ENCODE assay signal across 15 mouse cellular contexts in genomic region chr2:154936106-154936505, GRCm38 (mm10). TPM values are rescaled to one million over a fixed set of nuclear protein-coding genes. Genes with fewer than 3 reads are reported as not detected.
DNase-seq lines count a peak whose midpoint lies in the region; ATAC-seq and TF ChIP-seq lines count a peak whose summit lies in the region.
"Had no signal": no experiment of that assay in that cellular context is flagged by ENCODE, and none has a peak within 500 bp of the region (broad histone marks: within the 10 kb centered on the region; RNA-seq: fewer than 3 reads in every experiment).

No protein-coding gene starts in this region.

- H3K9ac ChIP-seq in lung, postnatal 0 days (replicated peaks; ENCODE audit: low read depth), result no peak overlapping the region
- H3K9ac ChIP-seq: forebrain, embryonic 12.5 days had no signal

- no peaks in the 10 kb centered on the region for H3K9me3 ChIP-seq in heart, embryonic 10.5 days
- no peaks in the 10 kb centered on the region for H3K9me3 ChIP-seq in lung, postnatal 0 days (ENCODE audit: low read length)
- no peaks in the 10 kb centered on the region for H3K9me3 ChIP-seq in limb, embryonic 10.5 days (replicated peaks)
- H3K9me3 ChIP-seq: forebrain, embryonic 10.5 days; forebrain, embryonic 12.5 days had no signal

- no peaks in the 10 kb centered on the region; the same call in 1 of the 2 replicates for H3K4me1 ChIP-seq in heart, embryonic 10.5 days
- H3K4me1 ChIP-seq in lung, postnatal 0 days (ENCODE audit: insufficient read depth, low read depth, low read length), result no peaks in the 10 kb centered on the region
- H3K4me1 ChIP-seq in limb, embryonic 10.5 days, result peaks cover 47% of the 10 kb centered on the region
- H3K4me1 ChIP-seq: forebrain, embryonic 12.5 days had no signal

- 56% methylated on average over 6 of the region's 6 CpGs for WGBS in heart, embryonic 10.5 days
- 55% methylated on average over 6 of the region's 6 CpGs for WGBS in lung, postnatal 0 days
- WGBS in limb, embryonic 10.5 days, result 79% methylated on average over 6 of the region's 6 CpGs

- H3K4me3 ChIP-seq in heart, embryonic 10.5 days, result no peak overlapping the region
- H3K4me3 ChIP-seq in lung, postnatal 0 days (ENCODE audit: low read depth, low read length), result no peak overlapping the region
- no peak overlapping the region for H3K4me3 ChIP-seq in limb, embryonic 10.5 days
- H3K4me3 ChIP-seq: forebrain, embryonic 10.5 days; forebrain, embryonic 12.5 days had no signal

- H3K27me3 ChIP-seq in heart, embryonic 10.5 days (ENCODE audit: insufficient read depth, poor library complexity, severe bottlenecking), result peaks cover 1% of the 10 kb centered on the region; the same call in 1 of the 2 replicates
- H3K27me3 ChIP-seq in lung, postnatal 0 days (replicated peaks; ENCODE audit: insufficient read depth, low read length), result no peaks in the 10 kb centered on the region
- H3K27me3 ChIP-seq in limb, embryonic 10.5 days (ENCODE audit: low read depth, poor library complexity, severe bottlenecking), result no peaks in the 10 kb centered on the region

- no peak overlapping the region for H3K4me2 ChIP-seq in lung, postnatal 0 days (replicated peaks; ENCODE audit: low read depth, low read length)
- H3K4me2 ChIP-seq: forebrain, embryonic 12.5 days had no signal

- no peak for TF ChIP-seq CTCF in lung, postnatal 0 days (IDR thresholded peaks at IDR 0.05)

- ATAC-seq in lung, postnatal 0 days, result 0 out of 2 replicates have a peak, but pooled peaks have one; percentile 21
- ATAC-seq in erythroid progenitor cell, adult 5-6 weeks (replicated peaks; ENCODE audit: low FRiP score, poor library complexity, severe bottlenecking), result no peak
- ATAC-seq: forebrain, embryonic 14.5 days; forebrain, embryonic 16.5 days had no signal

- no peak overlapping the region for H3K27ac ChIP-seq in heart, embryonic 10.5 days
- no peak overlapping the region for H3K27ac ChIP-seq in lung, postnatal 0 days (ENCODE audit: low read length)
- peak overlapping the region; percentile 37 for H3K27ac ChIP-seq in limb, embryonic 10.5 days
- H3K27ac ChIP-seq: forebrain, embryonic 10.5 days; forebrain, embryonic 12.5 days had no signal

- TF ChIP-seq EP300 in lung, postnatal 0 days (IDR thresholded peaks at IDR 0.05), result no peak

- peak; percentile 87 for DNase-seq in heart, adult 11 months
- no peak for DNase-seq in heart, embryonic 10.5 days (ENCODE audit: low spot score)
- peak; percentile 66 for DNase-seq in lung, postnatal 0 days (ENCODE audit: low spot score)
- DNase-seq in lung, postnatal 36 days, result no peak
- DNase-seq in limb, embryonic 10.5 days (ENCODE audit: low spot score), result no peak
- DNase-seq: adrenal gland, adult 8-10 months; adrenal gland, postnatal 36 days; cerebellum, adult 11-12 months; cerebellum, adult 2 months; cerebellum, adult 9-10 months had no signal

- H3K36me3 ChIP-seq in heart, embryonic 10.5 days, result no peaks in the 10 kb centered on the region
- H3K36me3 ChIP-seq in lung, postnatal 0 days (ENCODE audit: insufficient read depth, low read length), result no peaks in the 10 kb centered on the region
- no peaks in the 10 kb centered on the region for H3K36me3 ChIP-seq in limb, embryonic 10.5 days
- H3K36me3 ChIP-seq: forebrain, embryonic 10.5 days; forebrain, embryonic 12.5 days had no signal

RNA-seq across cellular contexts. Expression of gene Eif2s2, which starts 43.4 kb away (rescaled TPM):
- polyA plus RNA-seq in heart, embryonic 10.5 days (2016; fragmentation: Nextera tagmentation; extraction: Ambion mirVana), result 81.0 and 84.0 TPM in 2 replicates
- polyA plus RNA-seq in lung, postnatal 0 days (2015; fragmentation: Nextera tagmentation; extraction: Ambion mirVana), result 59.4 and 59.8 TPM in 2 replicates
- polyA plus RNA-seq in limb, embryonic 10.5 days (2016; fragmentation: Nextera tagmentation; extraction: Ambion mirVana), result 122 and 137 TPM in 2 replicates
- total RNA-seq in erythroid progenitor cell, adult 5-6 weeks (2015; ENCODE audit: low replicate concordance), result 91.5 and 115 TPM in 2 replicates
- total RNA-seq in erythroid progenitor cell, adult 5-6 weeks (2017; ENCODE audit: low replicate concordance), result 107 and 121 TPM in 2 replicates

Comparison
In these comparisons a context has a peak if more than half of its experiments do, and no peak if none do; other contexts are left out.
1. DNase-seq: peak in heart, adult 11 months (single experiment) and lung, postnatal 0 days (single experiment); none in heart, embryonic 10.5 days (single experiment), lung, postnatal 36 days (single experiment) and limb, embryonic 10.5 days (single experiment).